Mouse (Mus musculus) 3T3-L1 (cell line): ENCODE results near the gene Gm281.

Experiments used
- DNase-seq: peaks from one replicate; pipeline ENCODE4 v3.0.0-alpha.2; 2015; ENCODE audit warnings: low read depth, low spot score

The Gm281 gene

GRCm38 (mm10) chr14:13861416-13861815, 52.9 kb downstream of the Gm281 start:
- DNase-seq: no peak

GRCm38 (mm10) chr14:13812801-13813479, 101.3 kb downstream of the Gm281 start:
- no peak for DNase-seq

GRCm38 (mm10) chr14:13790446-13790845, 123.8 kb downstream of the Gm281 start:
- no peak for DNase-seq

- no peak for DNase-seq
These were observed 124.3 kb downstream of the Gm281 start for GRCm38 (mm10) chr14:13790001-13790400.

DNA sequence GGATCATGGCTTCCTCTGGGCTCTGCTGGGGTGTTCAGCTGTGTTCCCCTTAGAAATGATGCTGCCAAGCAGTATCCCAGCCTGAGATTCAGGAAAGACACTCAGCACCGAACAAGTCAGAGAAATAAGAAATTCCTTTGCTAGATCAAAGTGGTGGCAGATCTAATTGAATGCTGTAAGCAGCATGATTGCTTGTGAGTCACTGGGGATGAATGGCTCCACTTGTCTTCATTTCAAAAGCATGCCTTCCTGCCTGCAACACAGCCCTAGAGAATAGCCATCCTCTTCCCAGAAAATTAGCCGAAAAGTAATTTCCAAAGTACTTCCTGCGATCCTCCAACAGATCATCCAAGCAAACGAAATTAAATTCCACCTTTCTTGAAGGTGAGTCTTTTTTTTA, 131.3 kb downstream of the Gm281 start:
- DNase-seq: peak; percentile 2

DNA sequence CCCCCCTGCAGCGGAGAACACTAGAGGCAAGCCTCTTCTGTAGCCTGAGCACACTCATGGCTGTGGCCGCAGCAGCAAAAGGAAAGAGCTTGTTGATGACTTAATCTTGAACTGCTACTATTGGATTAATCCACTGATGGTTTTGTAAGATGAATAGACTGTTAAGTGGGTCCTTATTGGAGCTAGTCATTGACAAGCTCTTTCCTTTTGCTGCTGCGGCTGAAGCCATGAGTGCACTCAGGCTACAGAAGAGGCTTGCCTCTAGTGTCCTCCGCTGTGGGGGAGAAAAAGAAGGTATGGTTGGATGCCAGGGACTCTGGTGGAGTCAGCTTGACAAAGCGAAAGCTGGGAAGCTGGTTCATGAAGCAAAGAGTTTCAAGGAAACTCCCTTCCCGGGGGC, 135.9 kb downstream of the Gm281 start:
- DNase-seq: no peak

GRCm38 (mm10) chr14:13771163-13771562, 143.1 kb downstream of the Gm281 start:
- DNase-seq: no peak

DNA sequence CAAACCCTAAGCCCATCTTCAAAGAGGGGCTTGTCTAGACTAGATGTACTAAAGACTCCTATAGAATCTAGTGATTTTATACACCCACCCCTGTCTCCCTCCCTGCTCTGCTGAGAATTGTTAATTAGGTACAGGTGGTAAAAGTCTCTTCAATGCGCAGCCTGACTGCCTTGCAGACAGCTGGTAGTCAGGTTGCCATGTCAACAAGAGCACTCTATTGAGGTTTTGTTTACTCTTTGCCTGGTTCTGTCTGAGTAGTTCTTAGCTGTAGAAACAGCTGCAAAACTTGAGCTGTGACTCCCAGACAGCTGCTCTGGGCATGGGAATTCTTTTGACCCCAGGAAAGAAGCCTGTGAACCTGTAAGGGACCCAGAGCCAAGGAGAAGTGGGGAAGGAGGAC, 143.6 kb downstream of the Gm281 start:
- DNase-seq: no peak
